Mouse (Mus musculus) heart, postnatal 4 days (tissue): Measurements from ENCODE around the gene Cox4i1. TPM values are rescaled to one million over a fixed set of nuclear protein-coding genes. Genes with fewer than 3 reads are reported as not detected.

Experiments used
- DNase-seq: peaks from one replicate; pipeline ENCODE4 v3.0.0; 2021
- total RNA-seq, 2 experiments: library from RNA; stranded (reverse); gene quantifications; 2 replicates each; pipeline ENCODE4 v1.2.3; 2021

Gene Cox4i1
- total RNA-seq, 2 experiments from 2014 or later = 2,981 to 3,274 TPM

- no peak for DNase-seq
Measured at GRCm38 (mm10) chr8:120664566-120664965, 3.5 kb upstream of the Cox4i1 start.

GRCm38 (mm10) chr8:120665726-120666455 is 2.1 kb upstream of the Cox4i1 start:
- no peak for DNase-seq

GRCm38 (mm10) chr8:120666807-120667470 is 1.1 kb upstream of the Cox4i1 start:
- no peak for DNase-seq

GRCm38 (mm10) chr8:120668374-120668905 is 418 bp downstream of the Cox4i1 start, which contains the start of gene Emc8:
TSS of gene Emc8 (minus strand) at chr8:120668573.
- DNase-seq = peak; percentile 64

- no peak for DNase-seq
Measured at GRCm38 (mm10) chr8:120671775-120672174, 3.8 kb downstream of the Cox4i1 start.

GRCm38 (mm10) chr8:120672626-120673229 is 4.7 kb downstream of the Cox4i1 start:
- DNase-seq = no peak

GRCm38 (mm10) chr8:120673298-120673697 is 5.3 kb downstream of the Cox4i1 start:
- no peak for DNase-seq

DNA sequence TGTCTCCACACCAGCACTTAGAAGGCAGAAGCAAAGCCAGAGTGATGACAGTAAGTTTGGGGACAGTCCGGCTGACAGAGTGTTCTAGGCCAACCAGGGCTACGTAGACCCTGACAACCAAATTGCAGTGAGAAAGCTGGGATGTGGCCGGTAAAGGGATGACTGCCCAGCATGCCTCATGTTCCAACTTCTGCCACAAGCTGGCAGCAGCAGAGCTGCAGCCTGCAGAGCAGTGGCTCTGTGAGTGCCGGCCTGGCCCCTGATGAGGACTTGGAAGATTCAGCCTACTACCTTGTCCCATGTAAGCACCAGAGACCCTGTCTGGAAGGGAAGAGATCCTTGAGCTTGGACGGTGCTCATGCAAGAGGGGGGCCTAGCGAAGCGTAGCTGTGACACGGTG is 7.7 kb downstream of the Cox4i1 start:
- no peak for DNase-seq

- peak; percentile 95 for DNase-seq
Measured at GRCm38 (mm10) chr8:120678447-120678846, 10.4 kb downstream of the Cox4i1 start.

- DNase-seq = no peak
Measured at GRCm38 (mm10) chr8:120679629-120680387, 11.8 kb downstream of the Cox4i1 start.

DNA sequence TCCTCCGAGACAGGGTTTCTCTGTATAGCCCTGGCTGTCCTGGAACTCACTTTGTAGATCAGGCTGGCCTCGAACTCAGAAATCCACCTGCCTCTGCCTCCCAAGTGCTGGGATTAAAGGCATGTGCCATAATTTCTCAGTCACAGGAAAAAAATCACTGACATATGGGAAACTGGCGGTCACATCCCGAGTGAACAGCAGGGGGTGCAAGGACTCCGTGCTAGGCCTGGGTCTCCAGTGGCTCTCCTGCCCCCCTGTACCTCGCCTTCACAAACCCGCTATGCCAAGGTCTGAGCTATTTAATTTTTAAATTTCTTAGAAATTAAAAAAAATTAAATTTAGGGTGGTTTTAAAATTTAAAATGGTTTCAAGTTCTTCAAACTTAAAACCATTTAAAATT is 12.4 kb downstream of the Cox4i1 start:
- DNase-seq = peak; percentile 75

- no peak for DNase-seq
Measured at GRCm38 (mm10) chr8:120681113-120681512, 13.1 kb downstream of the Cox4i1 start.

DNA sequence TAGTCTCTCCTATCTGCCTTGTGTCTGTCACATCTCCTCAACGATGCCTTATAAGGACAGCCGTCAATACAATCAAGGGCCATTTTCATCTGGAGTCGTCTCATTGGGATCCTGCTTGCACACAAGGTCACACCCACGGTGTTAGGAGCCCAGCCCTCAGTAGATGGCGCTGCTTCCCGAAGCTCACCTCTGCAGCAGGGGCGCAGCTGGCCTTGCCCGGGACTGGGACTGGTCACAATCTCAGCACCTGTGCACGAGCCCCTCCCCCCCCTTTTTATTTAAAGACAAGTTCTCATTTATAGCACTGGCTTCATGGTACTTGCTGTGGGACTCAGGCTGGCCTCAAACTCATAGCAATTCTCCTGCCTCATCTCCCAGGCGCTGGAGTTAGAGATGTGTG is 15.6 kb downstream of the Cox4i1 start:
- DNase-seq = peak; percentile 88

GRCm38 (mm10) chr8:120684082-120684481 is 16.1 kb downstream of the Cox4i1 start:
- no peak for DNase-seq

- DNase-seq = peak; percentile 42
Measured at GRCm38 (mm10) chr8:120685097-120685496, 17.1 kb downstream of the Cox4i1 start.

- no peak for DNase-seq
Measured at GRCm38 (mm10) chr8:120685591-120685990, 17.6 kb downstream of the Cox4i1 start.

DNA sequence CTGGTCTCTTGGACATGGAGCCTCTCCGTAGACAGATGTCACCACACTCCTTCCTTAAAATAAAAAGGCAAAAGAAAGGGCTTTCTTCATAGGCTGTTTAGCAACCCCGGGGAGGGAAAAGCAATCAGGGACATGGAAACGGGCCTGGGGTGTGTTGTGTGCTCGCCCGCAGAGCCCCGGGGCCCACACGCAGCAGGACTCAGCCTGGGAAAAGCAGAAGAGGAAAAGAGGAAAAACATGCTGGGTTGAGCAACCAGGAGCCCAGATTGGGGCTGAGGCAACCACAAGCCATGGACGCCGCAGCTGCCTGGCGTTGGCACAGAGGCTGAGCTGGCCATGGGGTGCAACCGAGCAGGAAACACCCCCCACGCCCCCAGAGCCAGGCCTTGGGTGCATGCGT is 18.0 kb downstream of the Cox4i1 start:
- DNase-seq = no peak

- no peak for DNase-seq
Measured at GRCm38 (mm10) chr8:120686576-120686975, 18.6 kb downstream of the Cox4i1 start.

DNA sequence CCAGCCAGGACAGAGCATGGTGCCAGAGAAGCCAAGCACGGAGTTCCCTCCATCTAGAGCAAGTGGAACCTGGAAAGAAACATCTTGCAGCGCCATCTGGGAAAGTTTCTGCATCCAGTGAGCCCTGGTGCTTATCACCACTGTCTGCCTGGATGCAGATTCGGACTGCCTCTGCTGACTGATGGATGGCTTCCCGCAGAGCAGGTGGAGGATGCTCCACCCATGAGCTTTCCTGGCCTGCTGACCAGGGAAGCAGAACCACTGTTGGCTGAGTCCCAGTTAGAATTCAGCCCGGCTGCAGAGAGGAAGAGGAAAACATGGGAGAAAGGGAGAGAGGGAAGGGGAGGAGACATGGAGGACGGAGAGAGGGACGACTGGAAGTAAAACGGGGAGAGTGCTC is 19.8 kb downstream of the Cox4i1 start:
- DNase-seq = peak; percentile 51

- no peak for DNase-seq
Measured at GRCm38 (mm10) chr8:120688511-120688910, 20.5 kb downstream of the Cox4i1 start.

- DNase-seq = no peak
Measured at GRCm38 (mm10) chr8:120692934-120693333, 24.9 kb downstream of the Cox4i1 start.

GRCm38 (mm10) chr8:120693861-120694493 is 26.0 kb downstream of the Cox4i1 start:
- peak; percentile 49 for DNase-seq
